ENCODE assay signal across 9 mouse cellular contexts in genomic region chr1:191662178-191662898, GRCm38 (mm10). TPM values are rescaled to one million over a fixed set of nuclear protein-coding genes. Genes with fewer than 3 reads are reported as not detected.
DNase-seq lines count a peak whose midpoint lies in the region; ATAC-seq and TF ChIP-seq lines count a peak whose summit lies in the region.
"Had no signal": no experiment of that assay in that cellular context is flagged by ENCODE, and none has a peak within 500 bp of the region (broad histone marks: within the 10 kb centered on the region; RNA-seq: fewer than 3 reads in every experiment).

No protein-coding gene starts in this region.

- no peaks in the 10 kb centered on the region for H3K36me3 ChIP-seq in heart, embryonic 10.5 days
- H3K36me3 ChIP-seq: heart, embryonic 13.5 days had no signal

- H3K27me3 ChIP-seq in Patski = no peaks in the 10 kb centered on the region
- no peaks in the 10 kb centered on the region for H3K27me3 ChIP-seq in heart, embryonic 10.5 days (ENCODE audit: insufficient read depth, poor library complexity, severe bottlenecking)
- H3K27me3 ChIP-seq: heart, embryonic 13.5 days had no signal

- WGBS in heart, embryonic 10.5 days = 57% methylated on average over 9 of the region's 9 CpGs

- in situ Hi-C loops in Patski (cut with MboI; ENCODE audit: low pct_unique_long_range_greater_than_20kb) = no loop called here

- no peak for TF ChIP-seq CTCF in Patski (IDR thresholded peaks at IDR 0.05)

- peak; percentile 2 for DNase-seq in kidney, adult 18-20 months
- no peak for DNase-seq in kidney, adult 11 months
- DNase-seq in Patski (ENCODE audit: low read depth, low spot score) = peak; percentile 54
- peak; percentile 66 for DNase-seq in heart, embryonic 10.5 days (ENCODE audit: low spot score)
- peak; percentile 59 for DNase-seq in lung, postnatal 10 days
- no peak for DNase-seq in c-Kit-positive CD71-positive TER-119-positive erythroid progenitor cells, embryonic 14.5 days (ENCODE audit: low spot score)
- DNase-seq in spleen, adult 12 weeks (ENCODE audit: low spot score) = no peak
- DNase-seq in thymus, adult 18-20 months = no peak

- ATAC-seq in Patski = peak; percentile 64

- H3K27ac ChIP-seq in heart, embryonic 10.5 days = no peak overlapping the region
- H3K27ac ChIP-seq: heart, embryonic 13.5 days had no signal

- no peaks in the 10 kb centered on the region for H3K9me3 ChIP-seq in heart, embryonic 10.5 days
- H3K9me3 ChIP-seq: heart, embryonic 13.5 days had no signal

- H3K4me3 ChIP-seq in heart, embryonic 10.5 days = no peak overlapping the region
- H3K4me3 ChIP-seq: heart, embryonic 13.5 days had no signal

- CTCF ChIA-PET in Patski (lab: Charles Lee) = interaction anchor here (0.6 to 2.0 kb wide), 8 partner anchors 18 to 86 kb away, joined by 3 to 7 read pairs (median 4); partner anchors contain the start of genes Dtl, Ints7 and Lpgat1

- POLR2A ChIA-PET in Patski (lab: Charles Lee) = interaction anchor here (1.0 to 1.2 kb wide), 3 partner anchors 9 to 33 kb away, joined by 3 to 6 read pairs (median 3); no protein-coding TSS in a partner anchor

- H3K4me1 ChIP-seq in heart, embryonic 10.5 days = peaks cover 7% of the 10 kb centered on the region

RNA-seq across cellular contexts. Expression of gene Lpgat1, which starts 55.3 kb away (rescaled TPM):
- 96.9 TPM for polyA plus RNA-seq in Patski (2021)
- polyA plus RNA-seq in heart, embryonic 10.5 days (2016; fragmentation: Nextera tagmentation; extraction: Ambion mirVana) = 25.7 and 46.0 TPM in 2 replicates

Comparison
In these comparisons a context has a peak if more than half of its experiments do, and no peak if none do; other contexts are left out.
1. DNase-seq: peak in kidney, adult 18-20 months (single experiment), Patski (single experiment), heart, embryonic 10.5 days (single experiment) and lung, postnatal 10 days (single experiment); none in kidney, adult 11 months (single experiment), c-Kit-positive CD71-positive TER-119-positive erythroid progenitor cells, embryonic 14.5 days (single experiment), spleen, adult 12 weeks (single experiment) and thymus, adult 18-20 months (0 of 2).